Mouse (Mus musculus) heart, embryonic 13.5 days (tissue): Measurements from ENCODE around the gene Tgoln1. TPM values are rescaled to one million over a fixed set of nuclear protein-coding genes. Genes with fewer than 3 reads are reported as not detected.

ENCODE experiments used
- ATAC-seq: fragments of 200-750 bp; cut with Nextera tagmentation; 2 replicates; pipeline ENCODE4 v1.8.0; 2017; ENCODE audit warnings: moderate TSS enrichment; ENCODE audit not compliant: insufficient number of reproducible peaks, low FRiP score, low TSS enrichment; ENCODE audit errors: extremely low read depth
- H3K27ac ChIP-seq: fragments of 300-500 bp; sonication (generic); replicated peaks from 2 replicates; pipeline ENCODE4 v1.5.1; 2015; ENCODE audit warnings: moderate library complexity, mild to moderate bottlenecking, inconsistent platforms
- H3K27me3 ChIP-seq: fragments of 300-500 bp; sonication (generic); replicated peaks from 2 replicates; pipeline ENCODE4 v1.6.1; 2015; ENCODE audit warnings: mild to moderate bottlenecking, inconsistent platforms
- H3K36me3 ChIP-seq: fragments of 300-500 bp; sonication (generic); 2 replicates; pipeline ENCODE4 v1.6.1; 2015; ENCODE audit warnings: mild to moderate bottlenecking, inconsistent platforms
- H3K4me1 ChIP-seq: fragments of 300-500 bp; sonication (generic); 2 replicates; pipeline ENCODE4 v1.6.1; 2015; ENCODE audit warnings: inconsistent platforms
- H3K4me2 ChIP-seq: fragments of 300-500 bp; sonication (generic); 2 replicates; pipeline ENCODE4 v1.6.1; 2015; ENCODE audit warnings: inconsistent platforms, mild to moderate bottlenecking, moderate library complexity
- H3K4me3 ChIP-seq: fragments of 300-500 bp; sonication (generic); 2 replicates; pipeline ENCODE4 v1.5.1; 2015; ENCODE audit warnings: moderate library complexity, mild to moderate bottlenecking, inconsistent platforms
- H3K9ac ChIP-seq: fragments of 300-500 bp; sonication (generic); 2 replicates; pipeline ENCODE4 v1.6.1; 2015; ENCODE audit warnings: inconsistent platforms, mild to moderate bottlenecking, moderate library complexity
- H3K9me3 ChIP-seq: fragments of 300-500 bp; sonication (generic); 2 replicates; pipeline ENCODE4 v1.6.1; 2016; ENCODE audit warnings: inconsistent platforms
- WGBS: fragments of 180-500 bp; shearing (Covaris S2); methylation state at CpG from one replicate; pipeline ENCODE4 v1.1.7; 2015; ENCODE audit warnings: mixed read lengths; 5-methylcytosine and 5-hydroxymethylcytosine counted together
- polyA plus RNA-seq: library from polyadenylated mRNA; unstranded; fragments of >200 nt; fragmentation: Nextera tagmentation; extraction: Ambion mirVana; gene quantifications from 2 replicates; pipeline ENCODE4 v1.2.1, GENCODE M21; 2015

The Tgoln1 gene
- polyA plus RNA-seq, 1 experiment from 2014 or later, result 21.5 TPM

DNA sequence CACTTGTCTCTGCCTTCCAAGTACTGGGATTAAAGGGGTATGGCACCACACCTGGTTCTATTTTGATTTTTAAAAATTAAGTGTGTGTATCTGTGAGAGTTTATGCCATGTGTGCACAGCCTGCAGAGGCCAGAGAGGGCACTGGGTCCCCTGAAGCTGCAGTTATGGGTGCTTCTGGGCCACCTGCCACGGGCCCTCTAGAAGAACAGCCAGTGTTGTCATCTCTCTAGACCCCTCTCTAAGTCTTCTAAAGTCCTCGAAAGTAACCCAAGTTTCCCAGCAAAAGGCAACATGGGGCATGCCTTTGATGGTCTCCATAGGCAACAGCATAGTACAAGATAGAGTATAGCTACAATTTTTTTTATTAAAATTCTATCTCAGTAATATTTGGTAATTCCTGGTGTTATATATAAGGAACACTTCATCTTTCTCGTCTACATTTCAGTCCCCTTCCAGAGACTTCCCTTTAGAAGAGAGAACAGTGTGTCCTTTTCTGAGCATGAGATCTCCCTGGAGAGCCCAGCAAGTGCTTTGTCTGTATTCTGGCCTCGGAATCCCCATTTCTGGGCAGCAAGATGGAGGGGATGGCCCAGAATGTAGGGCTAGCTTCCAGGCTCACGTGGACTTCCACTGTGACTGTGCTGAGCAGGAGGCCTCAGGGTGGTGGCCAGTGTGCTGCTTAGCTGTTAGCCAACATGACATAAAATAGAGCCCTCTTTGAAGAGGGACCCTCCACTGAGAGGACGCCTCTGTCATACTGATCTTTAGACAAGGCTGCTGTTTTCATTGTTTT is 23.6 kb downstream of the Tgoln1 start:
- Histone ChIP-seq H3K27ac (no peak overlapping the region), H3K4me2 (no peak overlapping the region), H3K9ac (no peak overlapping the region), H3K36me3 (0 out of 2 replicates have a peak, but pooled peaks cover 3% of the 10 kb centered on the region), H3K4me1 (peaks cover 10% of the 10 kb centered on the region), H3K4me3 (no peak overlapping the region), H3K9me3 (no peaks in the 10 kb centered on the region), H3K27me3 (no peaks in the 10 kb centered on the region)
- no peak for ATAC-seq
- WGBS, result 74% methylated on average over 6 of the region's 6 CpGs

DNA sequence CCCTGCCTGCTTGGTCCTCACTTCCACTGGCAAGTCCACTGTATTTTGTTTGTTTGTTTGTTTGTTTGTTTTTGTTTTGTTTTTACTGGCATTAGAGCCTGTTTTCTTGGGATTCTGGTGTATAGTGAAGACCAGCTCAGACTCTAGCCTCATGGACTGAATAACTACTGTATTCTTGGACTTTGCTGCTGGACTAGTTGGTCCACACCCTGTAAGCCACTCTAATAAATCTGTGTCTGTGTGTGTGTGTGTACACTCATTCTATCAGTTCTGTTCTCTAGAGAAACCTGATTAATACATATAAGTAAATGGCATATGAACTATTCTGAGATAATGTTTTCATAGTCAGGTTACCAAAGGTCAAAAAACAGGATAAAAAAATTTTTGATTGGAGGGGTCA is 26.7 kb downstream of the Tgoln1 start:
- Histone ChIP-seq H3K27ac (no peak overlapping the region), H3K4me1 (no peaks in the 10 kb centered on the region), H3K4me2 (no peak overlapping the region), H3K9ac (no peak overlapping the region), H3K9me3 (no peaks in the 10 kb centered on the region), H3K4me3 (no peak overlapping the region), H3K27me3 (no peaks in the 10 kb centered on the region), H3K36me3 (peaks cover 19% of the 10 kb centered on the region)
- no peak for ATAC-seq

DNA sequence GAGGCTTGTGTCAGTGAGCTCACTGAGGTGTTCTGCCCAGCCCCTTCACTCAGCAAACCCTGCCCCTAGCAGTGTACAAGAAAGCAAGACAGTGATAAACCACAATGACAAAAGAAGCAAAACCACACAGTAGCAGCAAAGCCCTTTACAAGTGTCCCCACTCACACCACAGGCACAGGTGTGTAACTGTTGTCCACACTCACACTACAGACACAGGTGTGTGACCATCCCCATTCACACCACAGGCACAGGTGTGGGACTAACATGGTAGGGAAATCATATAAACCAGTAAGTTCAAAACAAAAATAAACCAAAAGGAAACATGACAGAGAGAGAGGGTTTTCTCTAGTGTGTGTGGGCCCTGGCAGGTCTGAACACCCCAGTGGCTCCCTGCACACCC is 28.5 kb downstream of the Tgoln1 start:
- H3K27ac ChIP-seq, result no peak overlapping the region
- no peak overlapping the region for H3K4me2 ChIP-seq
- H3K27me3 ChIP-seq, result no peaks in the 10 kb centered on the region
- no peaks in the 10 kb centered on the region for H3K9me3 ChIP-seq
- ATAC-seq, result no peak
- peaks cover 20% of the 10 kb centered on the region for H3K36me3 ChIP-seq
- no peak overlapping the region for H3K9ac ChIP-seq
- H3K4me1 ChIP-seq, result no peaks in the 10 kb centered on the region
- no peak overlapping the region for H3K4me3 ChIP-seq

DNA sequence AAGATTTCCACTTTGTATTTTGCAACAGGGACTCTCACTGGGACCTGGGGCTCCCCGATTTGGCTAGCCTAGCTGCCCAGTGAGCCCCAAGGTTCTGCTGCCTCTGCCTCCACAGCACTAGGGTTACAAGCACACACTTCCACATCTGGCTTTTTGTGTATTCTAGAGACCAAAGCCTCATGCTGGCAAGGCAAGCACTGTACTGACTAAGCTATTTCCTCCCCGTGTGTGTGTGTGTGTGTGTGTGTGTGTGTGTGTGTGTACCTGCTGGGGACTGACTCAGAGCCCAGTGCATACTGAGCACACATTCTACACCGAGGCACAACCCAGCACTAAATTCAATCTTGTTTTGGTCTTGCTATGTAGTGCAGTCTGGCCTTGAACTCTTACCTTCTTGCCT is 30.1 kb downstream of the Tgoln1 start:
- no peak overlapping the region for H3K9ac ChIP-seq
- no peaks in the 10 kb centered on the region for H3K9me3 ChIP-seq
- no peak for ATAC-seq
- H3K27me3 ChIP-seq, result no peaks in the 10 kb centered on the region
- peaks cover 20% of the 10 kb centered on the region for H3K36me3 ChIP-seq
- no peak overlapping the region for H3K4me3 ChIP-seq
- H3K4me2 ChIP-seq, result no peak overlapping the region
- H3K4me1 ChIP-seq, result no peaks in the 10 kb centered on the region
- 67% methylated on average over 3 of the region's 3 CpGs for WGBS
- H3K27ac ChIP-seq, result no peak overlapping the region

DNA sequence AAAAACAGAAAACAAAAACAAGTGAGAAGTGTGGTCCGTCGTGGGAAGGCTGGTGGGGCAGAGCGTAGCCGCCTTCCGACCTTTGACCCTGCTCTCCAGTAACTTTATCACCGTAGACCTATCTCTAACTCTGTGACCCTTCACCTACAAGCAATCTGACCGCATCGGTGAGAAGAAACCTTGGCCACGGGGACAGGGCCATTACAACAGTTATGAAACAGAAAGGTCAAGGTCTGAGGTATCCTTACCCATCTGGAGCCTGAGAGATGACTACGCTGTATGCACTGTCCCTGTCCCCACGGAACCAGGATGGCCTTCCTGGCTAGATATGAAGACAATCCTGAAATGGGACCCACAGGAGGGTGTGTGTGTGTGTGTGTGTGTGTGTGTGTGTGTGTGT is 32.6 kb downstream of the Tgoln1 start:
- Histone ChIP-seq H3K36me3 (peaks cover 30% of the 10 kb centered on the region), H3K27ac (no peak overlapping the region), H3K4me1 (no peaks in the 10 kb centered on the region), H3K27me3 (no peaks in the 10 kb centered on the region), H3K4me3 (no peak overlapping the region), H3K4me2 (no peak overlapping the region), H3K9me3 (no peaks in the 10 kb centered on the region), H3K9ac (no peak overlapping the region)
- WGBS, result 74% methylated on average over 11 of the region's 11 CpGs
- no peak for ATAC-seq

DNA sequence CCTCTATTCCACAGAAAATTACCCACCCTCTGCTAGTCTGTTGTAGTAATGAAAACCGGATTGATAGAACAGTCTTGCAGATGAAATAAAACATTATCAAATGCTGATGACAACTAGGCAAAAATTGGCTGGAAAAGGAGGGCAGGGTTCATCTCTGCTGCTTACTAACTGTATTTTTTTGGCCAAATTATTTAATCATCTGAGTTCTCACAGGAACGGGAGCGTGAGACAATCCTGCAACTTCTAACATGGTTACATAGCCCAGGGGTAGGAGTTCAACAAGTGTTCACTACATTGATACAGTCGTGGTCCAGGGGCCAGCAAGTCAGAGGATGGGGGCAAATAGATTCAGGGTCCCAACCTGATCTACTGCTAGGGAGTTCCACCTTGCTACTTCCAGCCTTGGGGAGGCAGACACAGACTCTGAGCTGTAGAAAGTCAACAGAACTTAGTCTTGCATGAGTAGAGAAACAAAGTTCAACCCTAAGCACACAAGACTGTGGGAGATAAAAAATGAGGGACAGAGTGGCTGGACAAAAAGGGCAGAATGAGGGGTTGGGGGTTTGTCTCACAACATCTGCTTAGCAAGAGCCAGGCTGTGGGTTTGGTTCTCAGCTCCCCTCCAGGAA is 33.5 kb downstream of the Tgoln1 start:
- WGBS, result 82% methylated on average over 4 of the region's 4 CpGs
- peaks cover 32% of the 10 kb centered on the region for H3K36me3 ChIP-seq
- H3K4me3 ChIP-seq, result no peak overlapping the region
- H3K9ac ChIP-seq, result no peak overlapping the region
- H3K27ac ChIP-seq, result no peak overlapping the region
- H3K27me3 ChIP-seq, result no peaks in the 10 kb centered on the region
- H3K4me1 ChIP-seq, result no peaks in the 10 kb centered on the region
- no peak for ATAC-seq
- H3K9me3 ChIP-seq, result no peaks in the 10 kb centered on the region
- H3K4me2 ChIP-seq, result no peak overlapping the region

DNA sequence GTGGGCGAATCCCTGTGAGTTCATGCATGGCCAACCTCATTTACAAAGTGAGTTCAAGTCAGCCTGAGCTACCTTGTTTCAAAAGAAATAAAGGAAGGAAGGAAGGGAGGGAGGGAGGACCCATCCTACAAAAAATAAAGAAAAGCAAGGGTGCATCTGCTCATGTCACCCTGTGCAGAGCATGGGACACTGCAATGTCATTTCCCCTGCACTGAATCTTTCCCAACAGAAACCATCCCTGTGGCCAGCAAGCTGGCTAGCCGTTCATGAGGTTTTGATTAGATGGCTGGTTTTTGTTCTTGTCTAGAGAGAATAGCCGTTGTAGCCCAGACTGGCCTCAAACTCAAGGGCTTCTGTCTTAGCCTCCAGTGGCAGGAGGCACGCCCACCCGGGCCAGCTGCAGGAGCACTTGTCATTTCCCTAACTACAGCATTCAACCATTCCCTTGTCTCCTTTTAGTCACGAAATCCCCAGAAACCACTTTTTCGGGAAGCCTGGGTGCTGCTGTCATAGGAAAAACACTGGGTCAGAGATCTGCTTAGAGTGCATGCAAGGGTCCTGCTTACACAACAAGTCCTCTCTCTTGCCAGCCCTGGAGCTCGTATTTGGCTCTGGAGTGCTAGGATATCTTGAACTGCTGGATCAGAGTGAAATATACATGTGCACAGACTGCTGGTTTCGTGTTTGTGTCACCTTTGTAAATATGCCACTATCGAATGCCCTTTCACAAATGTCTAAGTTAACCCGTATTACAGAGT is 35.0 kb downstream of the Tgoln1 start:
- 67% methylated on average over 11 of the region's 11 CpGs for WGBS
- ATAC-seq, result no peak

DNA sequence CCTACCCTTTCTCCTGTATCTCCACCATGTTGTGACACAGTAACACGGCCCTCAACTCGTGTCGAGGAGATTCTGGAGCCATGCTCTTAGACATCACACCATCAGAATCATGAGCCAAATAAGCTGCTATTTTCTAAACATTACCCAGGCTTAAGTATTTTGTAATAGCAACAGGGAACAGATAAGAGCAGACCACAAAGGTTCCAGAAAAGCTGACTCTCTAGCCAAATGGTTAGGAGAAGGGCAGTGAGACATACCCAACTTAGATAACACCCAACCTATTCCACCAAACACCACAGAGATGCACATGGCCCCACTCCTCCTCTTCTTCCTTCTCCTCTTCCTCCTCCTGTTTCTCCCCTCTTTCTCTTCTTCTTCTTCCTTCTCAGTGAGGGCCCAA is 40.8 kb downstream of the Tgoln1 start:
- ATAC-seq, result no peak
- Histone ChIP-seq H3K27ac (no peak overlapping the region), H3K9me3 (no peaks in the 10 kb centered on the region), H3K4me2 (no peak overlapping the region), H3K4me3 (no peak overlapping the region), H3K9ac (no peak overlapping the region), H3K36me3 (peaks cover 47% of the 10 kb centered on the region), H3K4me1 (no peaks in the 10 kb centered on the region), H3K27me3 (no peaks in the 10 kb centered on the region)
- WGBS, result 84% methylated on average over 3 of the region's 3 CpGs

More for the DNA sequence above, 35.0 kb downstream of the Tgoln1 start:
- Histone ChIP-seq H3K9me3 (no peaks in the 10 kb centered on the region), H3K9ac (no peak overlapping the region), H3K27me3 (no peaks in the 10 kb centered on the region), H3K4me1 (no peaks in the 10 kb centered on the region), H3K36me3 (peaks cover 35% of the 10 kb centered on the region), H3K4me2 (no peak overlapping the region), H3K27ac (no peak overlapping the region), H3K4me3 (no peak overlapping the region)

DNA sequence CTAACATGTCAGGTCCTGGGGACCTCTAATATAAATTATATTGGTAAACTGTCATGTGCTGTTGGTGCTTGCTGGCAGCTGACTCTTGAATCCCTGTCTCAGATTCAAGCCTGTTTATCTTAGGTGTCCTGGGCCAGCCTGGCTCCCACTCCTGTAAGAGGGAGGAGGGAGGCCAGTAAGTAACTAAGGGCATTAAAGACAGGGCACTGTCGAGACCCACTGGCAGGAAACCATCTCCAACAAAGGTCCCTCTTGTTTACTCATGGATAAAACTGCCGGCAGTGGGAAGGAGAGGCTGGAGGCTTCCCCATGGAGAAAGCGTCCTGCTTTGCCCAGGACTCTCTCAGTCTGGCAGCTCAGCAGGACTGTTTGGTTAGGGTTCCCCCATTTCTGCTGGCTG is 45.0 kb downstream of the Tgoln1 start:
- no peak overlapping the region for H3K27ac ChIP-seq
- no peaks in the 10 kb centered on the region for H3K9me3 ChIP-seq
- no peaks in the 10 kb centered on the region for H3K27me3 ChIP-seq
- peaks cover 47% of the 10 kb centered on the region for H3K36me3 ChIP-seq
- WGBS, result 26% methylated on average over 3 of the region's 3 CpGs
- H3K4me2 ChIP-seq, result no peak overlapping the region
- H3K4me3 ChIP-seq, result no peak overlapping the region
- H3K9ac ChIP-seq, result no peak overlapping the region
- ATAC-seq, result no peak
- H3K4me1 ChIP-seq, result no peaks in the 10 kb centered on the region

DNA sequence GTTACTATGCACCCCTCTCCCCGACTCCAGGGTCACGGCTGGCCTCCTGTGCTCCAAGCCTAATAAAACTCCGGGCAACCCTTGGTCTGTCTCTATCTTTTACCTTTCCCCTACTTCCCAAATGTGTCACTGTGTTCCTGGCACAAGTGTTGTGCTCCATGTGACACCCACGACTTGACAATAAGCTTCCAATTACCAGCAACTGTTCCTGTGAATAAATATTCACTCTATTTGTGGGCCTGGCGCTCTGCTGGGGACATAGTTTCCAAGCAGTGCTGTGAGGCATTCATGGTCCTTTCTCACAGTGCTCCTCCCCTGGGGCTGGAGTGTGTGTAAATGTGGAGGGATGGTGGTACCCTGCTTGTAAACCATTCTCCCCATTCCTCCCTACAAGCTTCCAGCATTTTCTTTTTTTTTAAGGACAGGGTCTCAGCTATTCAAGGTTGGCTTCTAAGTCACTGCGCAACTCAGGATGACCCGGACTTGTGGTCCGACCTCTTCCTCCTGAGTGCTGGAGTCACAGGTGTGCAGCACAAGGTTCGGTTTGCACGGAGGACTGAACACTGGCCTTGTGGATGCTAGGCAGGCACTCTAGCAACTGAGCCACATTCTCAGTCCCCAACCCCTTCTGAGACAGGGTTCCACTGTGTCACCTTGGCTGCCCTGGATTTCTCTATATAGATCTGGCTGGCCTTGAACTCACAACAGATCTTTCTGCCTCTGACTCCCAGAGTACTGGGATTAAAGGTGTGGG is 46.0 kb downstream of the Tgoln1 start:
- Histone ChIP-seq H3K27ac (no peak overlapping the region), H3K36me3 (peaks cover 42% of the 10 kb centered on the region), H3K4me2 (no peak overlapping the region), H3K4me3 (no peak overlapping the region), H3K27me3 (no peaks in the 10 kb centered on the region), H3K9me3 (no peaks in the 10 kb centered on the region), H3K9ac (no peak overlapping the region), H3K4me1 (peaks cover 2% of the 10 kb centered on the region)
- ATAC-seq, result no peak
- 85% methylated on average over 10 of the region's 10 CpGs for WGBS

DNA sequence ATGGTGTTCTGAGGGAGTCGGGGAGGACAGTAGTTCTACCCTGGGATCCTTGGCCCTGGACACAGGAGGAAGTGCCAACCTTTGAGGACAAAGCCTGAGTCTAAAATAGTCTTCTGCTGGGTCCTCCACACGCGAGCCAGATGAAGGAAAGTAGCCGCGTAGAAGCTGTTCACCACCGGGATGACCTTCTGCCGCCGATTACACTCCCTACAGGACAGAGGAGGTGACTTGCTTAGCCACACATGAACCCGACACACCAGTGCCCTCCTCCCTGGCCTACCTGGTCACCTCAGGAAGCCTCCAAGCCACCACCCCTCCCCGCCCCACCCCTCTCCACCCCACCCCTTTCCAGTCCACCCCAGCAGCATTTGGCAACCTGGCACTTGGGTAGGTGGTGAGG is 48.1 kb downstream of the Tgoln1 start:
- no peak overlapping the region for H3K4me3 ChIP-seq
- peaks cover 37% of the 10 kb centered on the region for H3K36me3 ChIP-seq
- ATAC-seq, result no peak
- no peak overlapping the region for H3K4me2 ChIP-seq
- no peak overlapping the region for H3K9ac ChIP-seq
- H3K27me3 ChIP-seq, result no peaks in the 10 kb centered on the region
- H3K27ac ChIP-seq, result no peak overlapping the region
- H3K9me3 ChIP-seq, result no peaks in the 10 kb centered on the region
- 76% methylated on average over 10 of the region's 10 CpGs for WGBS
- peaks cover 7% of the 10 kb centered on the region for H3K4me1 ChIP-seq
